Mouse (Mus musculus): Measurements from ENCODE around the gene Rpl3. TPM values are rescaled to one million over a fixed set of nuclear protein-coding genes. Genes with fewer than 3 reads are reported as not detected.
"Not testable (repeated sequence)": the region's sequence is repeated elsewhere in the genome, so short reads cannot be mapped to it uniquely, and the experiment has no call there.

Rpl3 gene
- polyA plus RNA-seq, 1 experiment: 3,044 TPM

DNA sequence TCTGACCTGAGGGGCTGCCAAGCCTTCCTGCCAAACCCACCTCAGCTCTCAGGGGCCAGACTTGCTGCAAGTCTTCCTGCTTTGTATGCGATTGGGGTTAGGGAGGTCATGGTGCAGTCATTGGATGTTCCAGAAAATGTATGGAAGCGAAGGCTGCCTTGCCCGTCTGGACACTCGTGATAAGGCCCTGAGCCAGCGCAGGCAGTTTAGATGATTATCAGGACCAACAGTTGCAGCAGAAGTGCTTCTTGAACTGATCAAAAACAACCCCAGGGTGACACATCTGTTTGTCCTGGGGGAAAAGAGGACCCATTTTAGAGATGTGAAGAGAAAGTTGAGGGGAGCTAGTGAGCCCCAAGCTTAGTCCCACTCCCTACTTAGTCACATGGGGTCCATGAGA is 39.0 kb upstream of the Rpl3 start:
- TF ChIP-seq EP300 (IDR thresholded peaks at IDR 0.05; ENCODE audit: insufficient read depth, low read depth, low read length) (no peak), CTCF (IDR thresholded peaks at IDR 0.05; ENCODE audit: low read depth, low read length) (no peak), POLR2A (IDR thresholded peaks at IDR 0.05; ENCODE audit: insufficient read depth, low read length) (no peak)
- H3K9ac ChIP-seq (ENCODE audit: low read depth, poor library complexity, severe bottlenecking): no peak overlapping the region
- no peaks in the 10 kb centered on the region for H3K36me3 ChIP-seq (ENCODE audit: control insufficient read depth, insufficient read depth, low read length, poor library complexity, severe bottlenecking)
- H3K4me1 ChIP-seq (ENCODE audit: control insufficient read depth, insufficient read depth, low read length): no peaks in the 10 kb centered on the region
- no peak overlapping the region for H3K4me3 ChIP-seq (ENCODE audit: low read depth, low read length)
- H3K27me3 ChIP-seq (ENCODE audit: control insufficient read depth, insufficient read depth, low read length, poor library complexity, severe bottlenecking): no peaks in the 10 kb centered on the region
- H3K27ac ChIP-seq (ENCODE audit: insufficient read depth, low read length): no peak overlapping the region
- no peaks in the 10 kb centered on the region for H3K9me3 ChIP-seq (replicated peaks; ENCODE audit: control insufficient read depth, insufficient read depth, low read length, poor library complexity, severe bottlenecking)

DNA sequence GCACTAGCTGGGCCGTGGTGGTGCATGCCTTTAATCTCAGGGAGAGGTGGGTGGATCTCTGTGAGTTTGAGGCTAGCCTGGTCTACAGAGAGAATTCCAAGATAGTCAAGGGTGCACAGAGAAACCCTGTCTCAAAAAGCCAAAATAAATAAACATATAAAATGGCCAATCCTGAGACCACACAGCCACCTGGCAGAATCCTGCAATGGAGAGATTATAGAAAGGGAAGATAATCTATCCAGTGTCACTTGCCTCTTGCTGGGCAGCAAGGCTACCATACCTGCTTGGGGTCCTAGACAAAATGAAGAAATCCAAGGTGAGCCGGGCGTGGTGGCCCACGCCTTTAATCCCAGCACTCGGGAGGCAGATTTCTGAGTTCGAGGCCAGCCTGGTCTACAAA is 38.3 kb upstream of the Rpl3 start:
- H3K9me3 ChIP-seq (replicated peaks; ENCODE audit: control insufficient read depth, insufficient read depth, low read length, poor library complexity, severe bottlenecking): no peaks in the 10 kb centered on the region
- no peak overlapping the region for H3K9ac ChIP-seq (ENCODE audit: low read depth, poor library complexity, severe bottlenecking)
- TF ChIP-seq EP300 (IDR thresholded peaks at IDR 0.05; ENCODE audit: insufficient read depth, low read depth, low read length) (no peak), CTCF (IDR thresholded peaks at IDR 0.05; ENCODE audit: low read depth, low read length) (no peak), POLR2A (IDR thresholded peaks at IDR 0.05; ENCODE audit: insufficient read depth, low read length) (no peak)
- H3K4me1 ChIP-seq (ENCODE audit: control insufficient read depth, insufficient read depth, low read length): no peaks in the 10 kb centered on the region
- no peaks in the 10 kb centered on the region for H3K36me3 ChIP-seq (ENCODE audit: control insufficient read depth, insufficient read depth, low read length, poor library complexity, severe bottlenecking)
- H3K4me3 ChIP-seq (ENCODE audit: low read depth, low read length): no peak overlapping the region
- no peaks in the 10 kb centered on the region for H3K27me3 ChIP-seq (ENCODE audit: control insufficient read depth, insufficient read depth, low read length, poor library complexity, severe bottlenecking)
- no peak overlapping the region for H3K27ac ChIP-seq (ENCODE audit: insufficient read depth, low read length)

DNA sequence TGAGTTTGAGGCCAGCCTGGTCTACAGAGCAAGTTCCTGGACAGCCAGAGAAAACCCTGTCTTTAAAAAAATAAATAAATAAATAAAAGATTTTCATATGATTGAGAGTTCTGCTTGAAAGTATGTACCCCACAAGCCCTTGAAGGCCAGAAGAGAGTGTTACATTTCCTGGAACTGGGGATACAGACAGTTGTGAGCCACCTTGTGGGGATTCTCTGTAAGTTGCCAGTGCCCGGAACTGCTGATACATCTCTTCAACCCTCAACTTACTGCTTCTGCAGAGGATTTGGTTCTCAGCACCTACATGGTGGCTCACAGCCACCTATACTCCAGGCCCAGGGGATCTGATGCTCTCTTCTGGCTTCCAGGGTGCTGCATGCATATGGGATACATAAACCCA is 35.5 kb upstream of the Rpl3 start:
- no peaks in the 10 kb centered on the region for H3K4me1 ChIP-seq (ENCODE audit: control insufficient read depth, insufficient read depth, low read length)
- no peaks in the 10 kb centered on the region for H3K36me3 ChIP-seq (ENCODE audit: control insufficient read depth, insufficient read depth, low read length, poor library complexity, severe bottlenecking)
- no peak overlapping the region for H3K27ac ChIP-seq (ENCODE audit: insufficient read depth, low read length)
- no peak overlapping the region for H3K4me3 ChIP-seq (ENCODE audit: low read depth, low read length)
- no peak for TF ChIP-seq POLR2A (IDR thresholded peaks at IDR 0.05; ENCODE audit: insufficient read depth, low read length)
- no peak for TF ChIP-seq CTCF (IDR thresholded peaks at IDR 0.05; ENCODE audit: low read depth, low read length)
- no peak for TF ChIP-seq EP300 (IDR thresholded peaks at IDR 0.05; ENCODE audit: insufficient read depth, low read depth, low read length)
- H3K9ac ChIP-seq (ENCODE audit: low read depth, poor library complexity, severe bottlenecking): no peak overlapping the region
- no peaks in the 10 kb centered on the region for H3K9me3 ChIP-seq (replicated peaks; ENCODE audit: control insufficient read depth, insufficient read depth, low read length, poor library complexity, severe bottlenecking)
- no peaks in the 10 kb centered on the region for H3K27me3 ChIP-seq (ENCODE audit: control insufficient read depth, insufficient read depth, low read length, poor library complexity, severe bottlenecking)

DNA sequence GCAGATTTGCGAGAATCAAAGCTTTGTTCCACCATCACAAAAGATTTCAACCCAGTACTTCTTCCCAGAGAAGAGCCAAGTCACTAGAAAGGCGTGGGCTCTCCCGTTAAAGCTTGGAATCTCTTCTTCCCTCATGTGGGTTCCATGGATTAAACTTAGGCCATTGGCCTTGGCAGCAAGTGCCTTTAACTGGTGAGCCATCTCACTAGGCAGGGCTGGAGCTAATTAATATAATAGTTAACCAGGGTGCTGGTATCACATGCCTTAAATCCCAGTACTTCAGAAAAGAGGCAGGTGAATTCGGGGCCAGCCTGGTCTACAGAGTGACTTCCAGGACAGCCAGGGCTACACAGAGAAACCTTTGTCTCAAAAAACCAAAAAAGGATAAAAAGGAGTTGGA is 33.0 kb upstream of the Rpl3 start:
- TF ChIP-seq POLR2A (IDR thresholded peaks at IDR 0.05; ENCODE audit: insufficient read depth, low read length): no peak
- TF ChIP-seq CTCF (IDR thresholded peaks at IDR 0.05; ENCODE audit: low read depth, low read length): no peak
- TF ChIP-seq EP300 (IDR thresholded peaks at IDR 0.05; ENCODE audit: insufficient read depth, low read depth, low read length): no peak
- H3K27me3 ChIP-seq (ENCODE audit: control insufficient read depth, insufficient read depth, low read length, poor library complexity, severe bottlenecking): no peaks in the 10 kb centered on the region
- H3K9ac ChIP-seq (ENCODE audit: low read depth, poor library complexity, severe bottlenecking): no peak overlapping the region
- H3K4me3 ChIP-seq (ENCODE audit: low read depth, low read length): no peak overlapping the region
- no peaks in the 10 kb centered on the region for H3K4me1 ChIP-seq (ENCODE audit: control insufficient read depth, insufficient read depth, low read length)
- no peak overlapping the region for H3K27ac ChIP-seq (ENCODE audit: insufficient read depth, low read length)
- H3K36me3 ChIP-seq (ENCODE audit: control insufficient read depth, insufficient read depth, low read length, poor library complexity, severe bottlenecking): no peaks in the 10 kb centered on the region
- H3K9me3 ChIP-seq (replicated peaks; ENCODE audit: control insufficient read depth, insufficient read depth, low read length, poor library complexity, severe bottlenecking): no peaks in the 10 kb centered on the region

DNA sequence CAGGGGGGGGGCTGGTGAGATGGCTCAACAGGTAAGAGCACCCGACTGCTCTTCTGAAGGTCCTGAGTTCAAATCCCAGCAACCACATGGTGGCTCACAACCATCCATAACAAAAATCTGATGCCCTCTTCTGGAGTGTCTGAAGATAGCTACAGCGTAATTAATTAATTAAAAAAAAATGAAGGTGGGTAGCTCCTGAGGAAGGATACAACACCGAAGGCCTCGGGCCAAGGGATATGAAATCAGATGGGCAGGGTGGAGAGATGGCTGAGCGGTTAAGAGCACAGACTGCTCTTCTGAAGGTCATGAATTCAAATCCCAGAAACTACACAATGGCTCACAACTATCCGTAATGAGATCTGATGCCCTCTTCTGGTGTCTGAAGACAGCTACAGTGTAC is 30.8 kb upstream of the Rpl3 start:
- H3K4me3 ChIP-seq (ENCODE audit: low read depth, low read length); H3K27me3 ChIP-seq (ENCODE audit: control insufficient read depth, insufficient read depth, low read length, poor library complexity, severe bottlenecking); H3K9me3 ChIP-seq (replicated peaks; ENCODE audit: control insufficient read depth, insufficient read depth, low read length, poor library complexity, severe bottlenecking); H3K9ac ChIP-seq (ENCODE audit: low read depth, poor library complexity, severe bottlenecking); H3K36me3 ChIP-seq (ENCODE audit: control insufficient read depth, insufficient read depth, low read length, poor library complexity, severe bottlenecking); H3K27ac ChIP-seq (ENCODE audit: insufficient read depth, low read length); H3K4me1 ChIP-seq (ENCODE audit: control insufficient read depth, insufficient read depth, low read length): not testable (repeated sequence)

DNA sequence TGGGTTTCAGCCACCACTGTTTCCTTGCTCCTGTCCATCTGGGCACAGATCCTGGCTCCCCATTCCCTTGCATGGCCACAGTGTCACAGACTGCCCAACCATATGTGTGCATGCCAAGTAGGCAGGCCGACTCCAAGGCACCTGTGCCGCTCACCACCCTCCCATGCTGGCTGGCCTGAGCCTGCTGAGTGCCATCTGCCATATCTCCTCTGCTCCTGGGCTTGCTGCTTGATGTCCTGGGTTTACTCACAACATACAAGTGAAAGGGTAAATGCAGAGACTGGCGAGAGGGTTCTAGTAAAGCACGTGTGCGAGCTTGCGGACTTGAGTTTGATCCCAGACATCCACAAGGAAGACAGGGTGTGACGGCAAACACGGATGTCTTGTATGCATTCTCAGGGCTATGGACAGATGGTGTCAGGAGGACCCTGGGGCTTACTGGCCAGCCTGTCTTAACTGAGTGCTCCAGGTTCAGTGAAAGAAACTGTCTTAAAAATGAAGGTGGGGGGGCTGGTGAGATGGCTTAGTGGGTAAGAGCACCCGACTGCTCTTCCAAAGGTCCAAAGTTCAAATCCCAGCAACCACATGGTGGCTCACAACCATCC is 30.2 kb upstream of the Rpl3 start:
- Histone ChIP-seq H3K36me3 (ENCODE audit: control insufficient read depth, insufficient read depth, low read length, poor library complexity, severe bottlenecking) (no peaks in the 10 kb centered on the region), H3K27me3 (ENCODE audit: control insufficient read depth, insufficient read depth, low read length, poor library complexity, severe bottlenecking) (no peaks in the 10 kb centered on the region), H3K4me3 (ENCODE audit: low read depth, low read length) (no peak overlapping the region), H3K9ac (ENCODE audit: low read depth, poor library complexity, severe bottlenecking) (no peak overlapping the region), H3K27ac (ENCODE audit: insufficient read depth, low read length) (no peak overlapping the region), H3K4me1 (ENCODE audit: control insufficient read depth, insufficient read depth, low read length) (peaks cover 2% of the 10 kb centered on the region), H3K9me3 (replicated peaks; ENCODE audit: control insufficient read depth, insufficient read depth, low read length, poor library complexity, severe bottlenecking) (no peaks in the 10 kb centered on the region)
- no peak for TF ChIP-seq EP300 (IDR thresholded peaks at IDR 0.05; ENCODE audit: insufficient read depth, low read depth, low read length)
- TF ChIP-seq POLR2A (IDR thresholded peaks at IDR 0.05; ENCODE audit: insufficient read depth, low read length): no peak
- TF ChIP-seq CTCF (IDR thresholded peaks at IDR 0.05; ENCODE audit: low read depth, low read length): no peak

Measured in ES-Bruce4 (cell line).